Mouse (Mus musculus): Measurements from ENCODE around the gene Krt75.

DNA sequence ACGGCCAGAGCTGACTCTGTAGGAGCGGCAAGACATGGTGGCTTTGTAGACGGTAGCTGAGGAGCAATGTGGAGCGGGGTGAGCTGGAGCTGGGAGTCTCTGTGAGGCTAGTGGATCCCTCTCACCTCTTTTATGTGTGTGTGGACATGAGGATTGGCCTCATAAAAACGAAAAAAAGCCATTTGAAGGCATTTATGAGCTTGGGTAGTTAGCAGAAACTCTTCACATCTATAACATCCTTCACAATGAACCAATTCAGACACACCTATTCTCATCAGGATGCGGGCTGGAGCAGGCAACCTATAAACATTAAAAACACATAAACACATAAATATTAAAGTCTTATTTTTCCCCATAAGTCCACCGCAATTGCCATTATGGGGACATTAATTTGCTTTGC is 41.0 kb downstream of the Krt75 start, which contains the start of gene Krt84:
- TF ChIP-seq CTCF (IDR thresholded peaks at IDR 0.05; ENCODE audit: insufficient read depth, low read depth, low read length), result no peak
- TF ChIP-seq POLR2A (IDR thresholded peaks at IDR 0.05; ENCODE audit: insufficient read depth, low read depth, low read length), result no peak
